Comparison of ENCODE assay signal across 18 mouse cellular contexts in genomic region chr1:191559779-191560178, GRCm38 (mm10). TPM values are rescaled to one million over a fixed set of nuclear protein-coding genes. Genes with fewer than 3 reads are reported as not detected.
DNase-seq lines count a peak whose midpoint lies in the region; ATAC-seq lines count a peak whose summit lies in the region.
"Had no signal": no experiment of that assay in that cellular context is flagged by ENCODE, and none has a peak within 500 bp of the region (broad histone marks: within the 10 kb centered on the region; RNA-seq: fewer than 3 reads in every experiment).

No protein-coding gene starts in this region.

- H3K4me2 ChIP-seq in heart, embryonic 11.5 days: no peak overlapping the region
- H3K4me2 ChIP-seq: hindbrain, embryonic 14.5 days; lung, embryonic 14.5 days; midbrain, embryonic 13.5 days; neural tube, embryonic 12.5 days had no signal

- peaks cover 2% of the 10 kb centered on the region; the same call in 1 of the 2 replicates for H3K36me3 ChIP-seq in heart, embryonic 11.5 days (ENCODE audit: control insufficient read depth, insufficient read depth, low read length)
- H3K36me3 ChIP-seq: neural tube, embryonic 12.5 days had no signal

- no peaks in the 10 kb centered on the region for H3K27me3 ChIP-seq in heart, embryonic 11.5 days (ENCODE audit: control insufficient read depth, insufficient read depth, low read length)
- H3K27me3 ChIP-seq: midbrain, embryonic 13.5 days; neural tube, embryonic 12.5 days; Patski had no signal

- ATAC-seq in heart, embryonic 11.5 days (replicated peaks; ENCODE audit: insufficient number of reproducible peaks, low FRiP score, low TSS enrichment): no peak
- ATAC-seq in erythroid progenitor cell, adult 5-6 weeks (replicated peaks; ENCODE audit: low FRiP score, poor library complexity, severe bottlenecking): no peak
- ATAC-seq: forebrain, embryonic 16.5 days; midbrain, embryonic 13.5 days; Patski had no signal

- H3K27ac ChIP-seq in heart, embryonic 11.5 days (ENCODE audit: low read depth, low read length): no peak overlapping the region
- H3K27ac ChIP-seq: heart, adult 2 months; hindbrain, embryonic 14.5 days; midbrain, embryonic 13.5 days; neural tube, embryonic 12.5 days had no signal

- H3K9ac ChIP-seq in heart, embryonic 11.5 days (ENCODE audit: low read depth, low read length): no peak overlapping the region
- H3K9ac ChIP-seq: hindbrain, embryonic 14.5 days; lung, embryonic 14.5 days; midbrain, embryonic 13.5 days; neural tube, embryonic 12.5 days had no signal

- H3K9me3 ChIP-seq in heart, embryonic 11.5 days (replicated peaks; ENCODE audit: control insufficient read depth, low read length): no peaks in the 10 kb centered on the region
- H3K9me3 ChIP-seq: midbrain, embryonic 13.5 days; neural tube, embryonic 12.5 days had no signal

- H3K4me3 ChIP-seq in heart, embryonic 11.5 days (ENCODE audit: low read depth, low read length): no peak overlapping the region
- H3K4me3 ChIP-seq: heart, adult 2 months; midbrain, embryonic 13.5 days; neural tube, embryonic 12.5 days had no signal

- no peaks in the 10 kb centered on the region for H3K4me1 ChIP-seq in heart, embryonic 11.5 days (ENCODE audit: control insufficient read depth, insufficient read depth, low read length)
- H3K4me1 ChIP-seq: midbrain, embryonic 13.5 days; neural tube, embryonic 12.5 days had no signal

- 73% methylated on average over 5 of the region's 5 CpGs for WGBS in heart, embryonic 11.5 days (ENCODE audit: insufficient replicate concordance)

- peak; percentile 16 for DNase-seq in heart, postnatal 4 days
- DNase-seq in left cerebral cortex, adult 18-20 months (ENCODE audit: low spot score in 2 of 2): peak; percentile 21
- no peak for DNase-seq in left cerebral cortex, adult 9 months (ENCODE audit: low spot score in 2 of 2)
- DNase-seq in right cerebral cortex, adult 2 months (ENCODE audit: low spot score in 2 of 2): peak; percentile 23 to 27
- no peak for DNase-seq in right cerebral cortex, postnatal 25 days
- DNase-seq: adrenal gland, adult 8-10 months; cerebellum, adult 11 months; cerebellum, postnatal 14 days; lung, embryonic 14.5 days; thymus, postnatal 36 days had no signal

RNA-seq across cellular contexts. Expression of gene Dtl, which starts 15.6 kb away (rescaled TPM):
- total RNA-seq in heart, postnatal 4 days (2021): 10 to 100 TPM; 19.7 to 20.3 TPM
- 37.0 and 39.9 TPM in 2 replicates for polyA plus RNA-seq in heart, embryonic 11.5 days (2014; fragmentation: Nextera tagmentation; extraction: Ambion mirVana)
- 1 to 10 TPM; 8.3 to 8.8 TPM for total RNA-seq in left cerebral cortex, adult 18-20 months (2021)
- 66.0 and 107 TPM in 2 replicates for total RNA-seq in erythroid progenitor cell, adult 5-6 weeks (2015; ENCODE audit: low replicate concordance)
- total RNA-seq in erythroid progenitor cell, adult 5-6 weeks (2017; ENCODE audit: low replicate concordance): 57.6 and 61.8 TPM in 2 replicates

RNA-seq across cellular contexts. Expression of gene Ints7, which starts 15.7 kb away (rescaled TPM):
- total RNA-seq in heart, postnatal 4 days (2021): 10 to 100 TPM; 34.7 to 38.0 TPM
- polyA plus RNA-seq in heart, embryonic 11.5 days (2014; fragmentation: Nextera tagmentation; extraction: Ambion mirVana): 38.5 and 40.4 TPM in 2 replicates
- 10 to 100 TPM; 28.0 to 33.2 TPM for total RNA-seq in left cerebral cortex, adult 18-20 months (2021)
- total RNA-seq in erythroid progenitor cell, adult 5-6 weeks (2015; ENCODE audit: low replicate concordance): 15.9 and 36.0 TPM in 2 replicates
- 32.3 and 43.1 TPM in 2 replicates for total RNA-seq in erythroid progenitor cell, adult 5-6 weeks (2017; ENCODE audit: low replicate concordance)

Comparison
In these comparisons a context has a peak if more than half of its experiments do, and no peak if none do; other contexts are left out.
1. DNase-seq: peak in heart, postnatal 4 days (single experiment), left cerebral cortex, adult 18-20 months (2 of 2) and right cerebral cortex, adult 2 months (2 of 2); none in left cerebral cortex, adult 9 months (0 of 2) and right cerebral cortex, postnatal 25 days (single experiment).